Mouse (Mus musculus) C2C12 (cell line): Measurements from ENCODE around the gene Ttl.

Experiments
- CEBPB ChIP-seq: IDR thresholded peaks from one replicate; pipeline ENCODE4 v1.6.1; 2011; ENCODE audit warnings: low read depth, mild to moderate bottlenecking, control low read depth, moderate library complexity
- CTCF ChIP-seq: IDR thresholded peaks from one replicate; pipeline ENCODE4 v1.5.1; 2011; ENCODE audit not compliant: control insufficient read depth, insufficient read depth, insufficient read length
- FOSL1 ChIP-seq: IDR thresholded peaks from one replicate; pipeline ENCODE4 v1.8.0; 2011; ENCODE audit warnings: mild to moderate bottlenecking, low read length; ENCODE audit not compliant: poor library complexity, insufficient read depth, severe bottlenecking
- MAX ChIP-seq: IDR thresholded peaks from one replicate; pipeline ENCODE4 v1.6.1; 2011; ENCODE audit warnings: mild to moderate bottlenecking, control low read depth
- MYOD1 ChIP-seq: IDR thresholded peaks from one replicate; pipeline ENCODE4 v1.6.1; 2011; ENCODE audit warnings: low read depth; ENCODE audit not compliant: control insufficient read depth, insufficient read length
- MYOG ChIP-seq: IDR thresholded peaks from one replicate; pipeline ENCODE4 v1.6.1; 2011; ENCODE audit not compliant: control insufficient read depth, insufficient read length; ENCODE audit errors: extremely low read depth
- USF1 ChIP-seq: IDR thresholded peaks from one replicate; pipeline ENCODE4 v1.6.1; 2011; ENCODE audit warnings: low read depth, mild to moderate bottlenecking, control low read depth, moderate library complexity

- TF ChIP-seq CTCF (no peak), MAX (no peak), USF1 (no peak), FOSL1 (no peak), CEBPB (no peak), MYOD1 (no peak), MYOG (no peak)
Observed at GRCm38 (mm10) chr2:129115706-129116367, 50.1 kb downstream of the Ttl start.
